Mouse (Mus musculus) heart, postnatal 0 days (tissue): ENCODE measurements around the gene Gipc2. TPM values are rescaled to one million over a fixed set of nuclear protein-coding genes. Genes with fewer than 3 reads are reported as not detected.
A peak's percentile ranks its signal among the peaks of the same experiment; 100 is the strongest.

Source experiments
- ATAC-seq: fragments of 200-750 bp; cut with Nextera tagmentation; 2 replicates; pipeline ENCODE4 v1.8.0; 2017; ENCODE audit warnings: low read depth, moderate number of reproducible peaks, moderate library complexity; ENCODE audit not compliant: insufficient read depth
- DNase-seq: peaks from one replicate; pipeline ENCODE4 v3.0.0-alpha.2; 2016; ENCODE audit warnings: low spot score
- H3K27ac ChIP-seq: fragments of 300-500 bp; sonication (generic); 2 replicates; pipeline ENCODE4 v1.5.1; 2014; ENCODE audit warnings: low read depth, mild to moderate bottlenecking
- H3K27me3 ChIP-seq: fragments of 300-500 bp; sonication (generic); 2 replicates; pipeline ENCODE4 v1.6.1; 2014; ENCODE audit warnings: low read length, mixed read lengths; ENCODE audit not compliant: control insufficient read depth, insufficient read depth
- H3K36me3 ChIP-seq: fragments of 300-500 bp; sonication (generic); replicated peaks from 2 replicates; pipeline ENCODE4 v1.6.1; 2014; ENCODE audit warnings: low read length, mixed read lengths; ENCODE audit not compliant: control insufficient read depth, insufficient read depth
- H3K4me1 ChIP-seq: fragments of 300-500 bp; sonication (generic); 2 replicates; pipeline ENCODE4 v1.6.1; 2014; ENCODE audit warnings: antibody characterized with exemption; ENCODE audit not compliant: control insufficient read depth, insufficient read depth
- H3K4me2 ChIP-seq: fragments of 300-500 bp; sonication (generic); 2 replicates; pipeline ENCODE4 v1.6.1; 2014; ENCODE audit warnings: low read depth, mild to moderate bottlenecking, low read length, moderate library complexity
- H3K4me3 ChIP-seq: fragments of 300-500 bp; sonication (generic); 2 replicates; pipeline ENCODE4 v1.5.1; 2014; ENCODE audit warnings: low read depth, low read length
- H3K9ac ChIP-seq: fragments of 300-500 bp; sonication (generic); replicated peaks from 2 replicates; pipeline ENCODE4 v1.6.1; 2014; ENCODE audit warnings: low read depth, low read length, mixed read lengths
- H3K9me3 ChIP-seq: fragments of 300-500 bp; sonication (generic); replicated peaks from 2 replicates; pipeline ENCODE4 v1.6.1; 2016; ENCODE audit warnings: low read length; ENCODE audit not compliant: control insufficient read depth
- CTCF ChIP-seq: IDR thresholded peaks from 2 replicates; pipeline ENCODE4 v1.5.1; 2016; ENCODE audit warnings: antibody characterized with exemption, control low read depth, low read depth
- EP300 ChIP-seq: IDR thresholded peaks from 2 replicates; pipeline ENCODE4 v1.6.1; 2016; ENCODE audit warnings: antibody characterized with exemption, low read depth
- WGBS: fragments of 180-500 bp; shearing (Covaris S2); extraction: QIAGEN DNeasy Blood & Tissue Kit; methylation state at CpG from one replicate; pipeline ENCODE4 v1.1.7; 2014; 5-methylcytosine and 5-hydroxymethylcytosine counted together
- polyA plus RNA-seq: library from polyadenylated mRNA; unstranded; fragments of >200 nt; fragmentation: Nextera tagmentation; extraction: Ambion mirVana; gene quantifications from 2 replicates; pipeline ENCODE4 v1.2.1, GENCODE M21; 2015
- total RNA-seq: library from RNA; depleted of rRNA; stranded (reverse); fragments of >200 nt; gene quantifications from 2 replicates; pipeline ENCODE4 v1.2.3, GENCODE M21; 2014; ENCODE audit warnings: low replicate concordance

Gene Gipc2
- total and polyA plus RNA-seq, 2 experiments from 2014 or later: 3.3 TPM; not detected in 1

DNA sequence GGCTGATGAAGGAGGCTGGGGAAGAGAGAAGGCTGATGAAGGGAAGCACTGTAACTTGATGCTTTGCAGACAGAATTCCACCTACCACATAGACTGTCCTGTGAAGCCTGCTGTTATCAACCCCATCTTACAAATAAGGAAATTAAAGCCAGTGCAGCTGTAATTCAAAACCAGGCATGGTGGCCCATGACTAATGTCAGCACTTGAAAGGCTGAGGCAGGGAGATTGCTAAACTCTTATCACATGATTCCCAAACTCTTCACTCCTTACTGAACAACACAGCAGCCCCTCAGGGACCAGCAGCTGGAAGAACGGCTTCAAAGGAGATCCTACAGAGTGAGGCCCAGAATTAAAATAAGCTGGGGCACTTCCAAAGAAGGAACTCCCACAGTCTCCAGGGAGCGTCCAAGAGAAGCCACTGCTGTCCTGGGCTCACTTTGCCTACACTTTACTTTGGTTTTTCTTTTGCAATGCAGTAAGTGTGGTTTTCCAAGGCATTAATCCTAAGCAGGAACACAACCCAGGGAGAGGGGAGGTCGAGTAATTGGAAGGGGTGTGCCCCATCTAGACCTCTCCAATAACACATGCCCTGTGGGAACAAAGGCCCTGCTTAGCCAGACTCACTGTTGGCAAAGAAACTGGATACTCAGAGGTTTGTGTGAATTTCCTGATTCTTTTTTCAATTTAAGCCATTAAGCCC lies 57.3 kb downstream of the Gipc2 start:
- no peak for TF ChIP-seq EP300
- no peak for TF ChIP-seq CTCF
- no peak for DNase-seq
- H3K27ac ChIP-seq: no peak overlapping the region
- WGBS: 39% methylated on average over 3 of the region's 3 CpGs
- H3K27me3 ChIP-seq: no peaks in the 10 kb centered on the region
- no peak for ATAC-seq
- no peak overlapping the region for H3K4me2 ChIP-seq
- H3K4me1 ChIP-seq: peaks cover 19% of the 10 kb centered on the region
- H3K4me3 ChIP-seq: no peak overlapping the region
- no peak overlapping the region for H3K9ac ChIP-seq
- no peaks in the 10 kb centered on the region for H3K36me3 ChIP-seq
- no peaks in the 10 kb centered on the region for H3K9me3 ChIP-seq

DNA sequence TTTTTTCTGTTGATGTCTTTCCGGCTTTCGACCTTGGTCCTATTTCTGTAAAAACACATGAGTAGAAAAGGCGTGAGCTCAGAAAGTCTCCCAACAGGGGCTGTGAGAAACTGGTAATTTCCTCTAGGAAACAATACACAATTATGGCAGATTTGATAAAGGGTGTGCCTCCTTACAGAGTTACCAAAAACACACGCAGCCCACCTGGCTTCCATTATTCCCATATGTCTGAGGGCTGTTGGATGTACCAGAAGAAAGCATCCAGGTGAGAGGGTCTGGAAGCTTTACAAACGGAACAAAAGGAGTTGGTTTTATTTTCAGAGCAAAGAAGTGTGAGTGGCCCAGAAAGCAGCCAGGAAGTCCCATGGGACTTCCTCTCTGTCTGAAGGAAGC lies 58.0 kb downstream of the Gipc2 start:
- Histone ChIP-seq H3K4me3 (0 out of 2 replicates have a peak overlapping the region, but pooled peaks have one; percentile 33), H3K36me3 (no peaks in the 10 kb centered on the region), H3K9ac (no peak overlapping the region), H3K4me1 (peaks cover 19% of the 10 kb centered on the region), H3K27ac (no peak overlapping the region), H3K4me2 (peak overlapping the region; percentile 56), H3K27me3 (no peaks in the 10 kb centered on the region), H3K9me3 (no peaks in the 10 kb centered on the region)
- ATAC-seq (no peak), DNase-seq (no peak)
- WGBS: 59% methylated on average over 5 of the region's 5 CpGs
- no peak for TF ChIP-seq CTCF
- TF ChIP-seq EP300: no peak

DNA sequence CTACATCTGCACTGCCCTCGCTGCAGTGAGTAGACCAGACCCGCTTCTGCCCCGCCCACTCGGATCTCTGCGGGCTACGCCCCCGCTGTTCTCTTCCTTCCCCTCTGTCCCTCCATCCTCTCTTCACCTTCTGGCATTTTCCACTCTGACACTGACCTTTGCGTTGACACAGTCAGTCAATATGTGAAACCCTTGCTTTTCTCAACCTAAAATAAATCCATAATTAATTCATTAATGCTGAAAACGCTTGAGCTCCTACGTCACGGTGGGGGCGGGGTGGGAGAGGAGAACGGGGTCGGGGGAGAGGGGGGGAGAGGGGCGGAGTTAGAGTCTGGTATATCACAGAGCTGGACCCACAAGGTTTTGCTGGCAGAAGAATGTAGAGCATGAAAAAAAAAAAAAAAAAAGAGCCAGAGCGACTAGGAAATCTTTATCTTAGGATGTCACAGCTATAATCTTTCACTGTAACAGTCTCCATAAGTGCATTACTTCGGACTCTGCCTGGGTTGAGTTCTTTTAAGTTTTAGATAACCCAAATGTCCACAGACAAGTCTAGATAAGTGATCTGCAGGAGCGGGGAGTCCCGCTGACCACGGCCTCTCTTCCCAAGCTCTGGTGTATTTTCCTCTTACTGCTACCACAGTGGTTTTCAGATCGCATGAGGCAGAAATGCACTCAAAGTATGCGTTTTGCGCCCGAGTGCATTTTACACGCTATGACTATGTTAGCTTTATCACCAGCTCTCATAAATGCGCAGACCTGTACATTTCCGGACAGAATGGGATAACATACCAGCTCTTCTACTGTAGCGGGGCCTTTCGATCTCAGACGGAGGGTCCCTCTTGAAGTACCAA lies 58.7 kb downstream of the Gipc2 start:
- Histone ChIP-seq H3K4me2 (peak overlapping the region; percentile 56), H3K27ac (no peak overlapping the region), H3K9ac (no peak overlapping the region), H3K27me3 (no peaks in the 10 kb centered on the region), H3K4me3 (peak overlapping the region; percentile 33), H3K4me1 (peaks cover 19% of the 10 kb centered on the region), H3K9me3 (no peaks in the 10 kb centered on the region), H3K36me3 (no peaks in the 10 kb centered on the region)
- no peak for TF ChIP-seq CTCF
- TF ChIP-seq EP300: no peak
- DNase-seq: no peak
- WGBS: 20% methylated on average over 30 of the region's 30 CpGs
- ATAC-seq: no peak

DNA sequence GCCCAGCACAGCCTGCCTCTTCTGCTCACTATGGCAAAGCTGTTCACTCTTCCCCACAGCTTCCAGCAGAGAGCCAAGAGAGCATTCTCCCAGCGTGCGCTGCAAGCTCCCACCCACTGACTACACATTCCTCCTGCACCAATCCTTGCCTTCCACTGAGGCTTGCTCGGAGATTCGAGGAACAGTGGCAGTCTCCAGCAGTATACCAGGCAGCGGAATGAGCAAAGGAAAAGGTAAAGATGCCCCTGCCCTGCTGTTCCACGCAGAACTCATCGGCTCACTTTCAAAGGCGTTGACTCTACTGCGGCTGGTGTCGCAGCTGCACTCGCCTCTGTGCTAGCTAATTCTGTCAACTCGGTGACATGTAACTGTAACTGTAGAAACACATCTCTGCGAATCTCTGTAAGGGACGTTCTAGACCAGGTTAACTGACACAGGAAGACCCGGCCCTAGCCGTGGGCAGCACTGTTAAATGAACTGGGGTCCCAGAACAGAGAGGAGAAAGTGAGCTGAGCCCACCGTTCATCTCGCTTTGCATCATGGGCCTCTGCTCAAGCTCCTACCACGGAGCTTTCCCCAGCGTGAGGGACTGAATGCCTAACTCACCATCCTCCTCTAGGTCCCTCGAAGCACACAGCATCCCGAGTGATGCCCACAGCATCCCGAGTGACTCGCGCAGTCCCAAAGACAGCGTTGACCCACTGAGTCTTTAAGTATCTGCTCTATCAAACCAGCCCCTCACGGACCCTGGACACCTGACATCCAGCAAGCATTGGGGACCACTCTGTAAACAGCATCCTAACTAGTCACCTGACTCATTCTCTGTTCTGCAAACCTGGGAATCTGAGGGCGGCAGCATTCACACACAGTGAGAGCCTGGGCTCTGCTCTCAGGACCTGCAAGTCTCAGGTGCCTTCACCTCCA lies 59.5 kb downstream of the Gipc2 start:
- peak; percentile 55 for DNase-seq
- ATAC-seq: peak; percentile 21
- no peak overlapping the region for H3K9ac ChIP-seq
- 6% methylated on average over 28 of the region's 28 CpGs for WGBS
- H3K27me3 ChIP-seq: no peaks in the 10 kb centered on the region
- H3K27ac ChIP-seq: no peak overlapping the region
- no peak for TF ChIP-seq EP300
- no peak for TF ChIP-seq CTCF
- H3K4me2 ChIP-seq: peak overlapping the region; percentile 56
- H3K4me1 ChIP-seq: peaks cover 19% of the 10 kb centered on the region
- H3K36me3 ChIP-seq: no peaks in the 10 kb centered on the region
- no peaks in the 10 kb centered on the region for H3K9me3 ChIP-seq
- peak overlapping the region; percentile 33 for H3K4me3 ChIP-seq

DNA sequence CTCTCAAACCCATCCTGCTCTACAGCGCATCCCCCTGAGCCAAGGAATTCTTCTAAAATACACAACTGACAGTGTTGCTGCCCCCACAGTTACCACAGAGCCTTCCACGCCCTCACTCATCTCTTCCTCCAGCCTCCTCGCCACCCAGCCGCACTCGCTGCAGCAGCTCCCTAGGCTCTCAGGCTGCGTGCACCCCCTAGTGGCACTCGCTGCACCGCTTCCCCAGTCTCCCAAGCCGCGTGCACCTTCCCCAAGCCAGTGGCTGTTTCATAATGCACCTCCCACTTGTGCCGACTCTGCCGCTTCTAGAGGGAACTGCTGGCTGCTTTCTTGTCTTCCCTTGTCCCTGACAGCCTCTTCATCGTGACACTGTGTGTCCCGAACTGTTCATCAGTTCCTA lies 60.7 kb downstream of the Gipc2 start:
- Histone ChIP-seq H3K27me3 (no peaks in the 10 kb centered on the region), H3K4me2 (peak overlapping the region; percentile 52), H3K9ac (no peak overlapping the region), H3K9me3 (no peaks in the 10 kb centered on the region), H3K4me3 (peak overlapping the region; percentile 14; the same call in 1 of the 2 replicates), H3K27ac (no peak overlapping the region), H3K4me1 (peaks cover 19% of the 10 kb centered on the region), H3K36me3 (no peaks in the 10 kb centered on the region)
- DNase-seq: peak; percentile 47
- 6% methylated on average over 14 of the region's 14 CpGs for WGBS
- peak; percentile 88 for TF ChIP-seq CTCF
- no peak for TF ChIP-seq EP300
- ATAC-seq: peak; percentile 69
